Mouse (Mus musculus) right cerebral cortex, adult 2 months (tissue): ENCODE measurements at regions not wholly inside any gene's neighbourhood (a gene's known extent, or its start where the extent isn't known, plus 50 kb on each side); places are given as distances from the start of the nearest gene placed in this dataset.
A peak's percentile ranks its signal among the peaks of the same experiment; 100 is the strongest.
"Not testable (repeated sequence)": the region's sequence is repeated elsewhere in the genome, so short reads cannot be mapped to it uniquely, and the experiment has no call there.

ENCODE experiments used
- DNase-seq, 2 experiments: peaks; one replicate each; pipeline ENCODE4 v3.0.0; 2021 to 2022; ENCODE audit warnings: low spot score in 2 of 2

DNA sequence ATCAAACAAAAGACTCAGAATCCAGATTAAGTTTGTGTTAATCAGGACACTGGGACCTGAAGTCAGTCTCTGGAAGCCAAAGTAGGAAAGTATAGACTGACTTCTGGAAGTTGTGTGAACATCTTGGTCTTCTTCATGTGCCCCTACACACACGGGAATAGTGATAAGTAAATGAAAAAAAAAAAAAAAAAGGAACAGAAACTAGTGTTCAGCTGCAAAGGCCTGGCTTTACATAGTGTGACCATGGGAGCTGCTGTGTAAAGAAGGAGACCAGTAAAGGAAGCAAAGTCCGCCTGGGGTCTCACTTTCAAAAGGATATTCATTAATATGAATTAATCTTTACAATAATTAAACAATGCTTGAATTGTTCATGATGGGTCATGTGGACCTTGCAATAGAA, 190.6 kb upstream of the Tmc3 start:
- no peak for DNase-seq

DNA sequence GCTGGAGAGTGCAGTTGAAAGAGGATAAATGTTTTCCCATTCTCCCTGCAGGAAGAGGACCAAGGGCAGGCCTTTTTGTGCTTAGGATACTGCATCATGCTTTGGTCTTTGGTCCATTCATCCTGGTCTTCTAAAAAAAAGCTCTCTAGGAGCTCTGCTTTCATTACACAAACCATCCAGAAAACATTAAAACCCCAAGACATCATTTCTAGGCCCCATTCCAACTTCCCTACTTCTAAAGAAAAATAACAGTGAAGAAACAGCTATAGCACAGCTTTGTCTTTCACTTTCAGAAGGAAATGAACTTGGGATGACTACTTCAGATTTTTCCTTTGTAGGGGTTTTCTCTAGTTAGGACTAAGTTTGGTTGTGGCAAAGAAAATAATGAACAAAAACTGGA, 185.1 kb upstream of the Tmc3 start:
- no peak for DNase-seq

DNA sequence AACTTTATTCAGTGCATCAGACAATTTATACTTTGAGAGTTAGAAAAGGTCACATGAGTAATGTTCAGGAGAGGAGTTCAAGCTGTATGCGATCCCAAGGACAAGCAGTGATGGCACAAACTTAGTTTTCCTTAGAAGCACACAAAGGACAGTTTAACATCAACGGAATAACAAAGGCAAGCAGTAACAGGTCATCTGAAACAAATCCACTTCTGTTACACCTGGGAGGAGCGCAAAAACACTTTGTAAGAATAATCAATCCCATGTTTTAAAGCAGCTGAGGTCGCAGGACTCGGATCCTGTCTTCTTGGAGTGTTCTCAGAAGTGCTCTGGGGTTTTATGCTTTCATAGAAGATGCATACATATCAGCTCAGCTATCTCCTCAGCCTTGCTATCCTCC, 183.7 kb upstream of the Tmc3 start:
- DNase-seq, result no peak

DNA sequence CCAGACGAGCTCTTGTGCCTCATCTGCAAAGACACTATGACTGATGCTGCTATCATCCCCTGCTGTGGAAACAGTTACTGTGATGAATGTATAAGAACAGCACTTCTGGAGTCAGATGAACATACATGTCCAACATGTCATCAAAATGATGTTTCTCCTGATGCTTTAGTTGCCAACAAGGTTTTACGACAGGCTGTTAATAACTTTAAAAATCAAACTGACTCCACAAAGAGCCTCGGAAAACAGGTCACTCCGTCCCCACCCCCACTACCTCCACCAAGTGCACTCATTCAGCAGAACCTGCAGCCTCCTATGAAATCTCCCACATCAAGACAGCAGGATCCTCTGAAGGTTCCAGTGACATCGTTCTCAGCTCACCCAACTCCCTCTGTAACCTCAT, 172.0 kb upstream of the Tmc3 start:
- not testable (repeated sequence) for DNase-seq

DNA sequence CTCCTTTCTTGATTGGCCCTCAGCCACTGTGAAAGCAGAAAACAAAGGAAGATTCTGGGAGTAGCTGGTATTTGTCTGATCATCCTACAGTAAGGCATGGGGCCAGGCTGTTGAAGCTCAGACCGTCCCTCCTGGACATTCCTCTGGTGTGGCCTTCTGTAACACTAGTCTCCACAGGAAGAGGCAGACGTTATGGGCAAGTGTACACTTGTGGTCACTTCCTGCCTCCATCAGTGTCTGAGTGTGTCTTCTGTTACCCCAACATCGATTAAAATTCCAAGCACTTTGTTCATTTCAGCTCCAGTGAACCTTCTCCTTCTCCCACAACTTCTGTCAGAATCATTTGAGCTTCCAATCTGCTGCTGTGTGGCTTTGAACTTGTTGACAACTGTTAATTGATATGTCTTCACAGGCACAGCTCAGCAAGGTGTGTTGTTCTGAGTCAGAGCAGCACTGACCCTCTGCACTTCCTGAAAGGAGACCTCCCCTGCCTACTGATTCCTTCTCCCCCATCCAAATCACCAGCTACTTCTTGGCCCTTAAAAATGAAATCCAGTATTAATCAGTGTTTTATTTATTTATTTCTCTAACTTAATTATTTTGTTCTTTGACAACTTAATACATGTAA, 154.7 kb upstream of the Tmc3 start:
- DNase-seq, result no peak

DNA sequence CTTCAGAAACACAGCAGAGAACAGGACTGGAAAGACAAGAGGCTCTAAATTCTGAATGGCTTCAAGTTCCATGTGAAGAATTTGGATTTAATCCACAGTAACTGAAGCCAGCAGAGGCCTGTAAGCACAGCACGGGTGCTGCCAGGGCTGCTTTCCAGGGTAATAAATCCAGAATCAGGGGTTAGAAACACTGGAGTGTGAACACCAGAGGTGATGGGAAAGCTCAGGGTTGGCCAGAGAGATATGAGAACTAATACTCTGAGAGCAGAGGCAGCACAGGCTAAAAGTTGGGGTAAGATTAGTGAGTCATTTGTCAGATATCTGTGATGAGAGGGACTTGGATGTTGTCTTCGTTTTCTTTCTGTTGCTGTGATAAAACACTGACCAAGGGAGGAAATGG, 153.6 kb upstream of the Tmc3 start:
- no peak for DNase-seq

DNA sequence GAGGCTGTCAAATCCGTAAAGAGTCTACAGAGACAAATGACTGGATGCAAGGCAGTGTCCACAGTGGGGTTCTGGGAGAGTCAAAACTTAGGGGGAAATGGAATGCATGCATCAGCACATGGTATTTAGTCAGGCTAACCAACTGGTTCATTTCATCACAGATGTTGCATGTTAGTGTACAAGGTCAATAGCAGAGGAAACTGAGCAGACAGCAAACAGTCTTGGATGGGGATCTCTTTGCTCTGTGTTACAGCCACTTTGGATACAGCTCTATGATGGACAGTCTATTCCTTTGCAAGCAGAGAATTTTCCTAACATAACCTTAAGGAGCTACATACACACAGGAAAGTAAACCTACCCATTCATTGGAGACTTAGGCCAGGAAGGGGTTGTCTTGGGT, 151.9 kb upstream of the Tmc3 start:
- no peak for DNase-seq

DNA sequence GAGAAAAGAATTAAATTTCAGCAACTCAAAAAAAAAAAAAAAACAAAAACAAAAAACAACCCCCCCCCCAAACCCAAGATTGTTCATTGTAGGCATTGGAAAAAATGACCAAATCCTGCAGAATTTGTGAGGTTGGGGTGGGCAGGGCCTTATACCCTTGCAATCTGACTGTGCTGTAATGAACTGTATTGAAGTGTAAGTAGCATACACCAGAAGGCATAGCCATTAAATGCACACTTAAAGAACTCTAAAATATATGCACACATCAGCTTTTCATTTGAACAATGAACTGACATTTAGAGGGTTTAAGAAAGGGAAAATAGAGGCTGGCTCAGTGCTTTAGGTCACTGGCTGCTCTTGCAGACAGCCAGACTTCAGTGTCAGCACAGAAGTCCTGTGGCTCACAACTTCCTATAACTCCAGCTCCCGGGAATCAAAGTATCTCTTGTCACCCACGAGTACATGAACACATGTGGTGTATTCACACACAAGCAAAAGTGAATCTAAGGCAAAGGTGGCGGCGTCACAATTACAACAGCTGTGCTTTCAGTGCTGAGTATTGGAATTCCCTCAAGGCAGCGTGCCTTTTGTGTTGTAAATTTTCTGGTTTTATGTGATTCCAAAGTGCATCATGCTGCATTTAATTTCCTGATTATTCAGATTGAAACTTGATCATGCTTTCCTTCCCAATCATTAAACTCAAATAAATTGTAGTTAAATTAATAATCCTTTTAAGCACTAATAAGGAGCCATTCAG, 150.6 kb upstream of the Tmc3 start:
- DNase-seq, result no peak

DNA sequence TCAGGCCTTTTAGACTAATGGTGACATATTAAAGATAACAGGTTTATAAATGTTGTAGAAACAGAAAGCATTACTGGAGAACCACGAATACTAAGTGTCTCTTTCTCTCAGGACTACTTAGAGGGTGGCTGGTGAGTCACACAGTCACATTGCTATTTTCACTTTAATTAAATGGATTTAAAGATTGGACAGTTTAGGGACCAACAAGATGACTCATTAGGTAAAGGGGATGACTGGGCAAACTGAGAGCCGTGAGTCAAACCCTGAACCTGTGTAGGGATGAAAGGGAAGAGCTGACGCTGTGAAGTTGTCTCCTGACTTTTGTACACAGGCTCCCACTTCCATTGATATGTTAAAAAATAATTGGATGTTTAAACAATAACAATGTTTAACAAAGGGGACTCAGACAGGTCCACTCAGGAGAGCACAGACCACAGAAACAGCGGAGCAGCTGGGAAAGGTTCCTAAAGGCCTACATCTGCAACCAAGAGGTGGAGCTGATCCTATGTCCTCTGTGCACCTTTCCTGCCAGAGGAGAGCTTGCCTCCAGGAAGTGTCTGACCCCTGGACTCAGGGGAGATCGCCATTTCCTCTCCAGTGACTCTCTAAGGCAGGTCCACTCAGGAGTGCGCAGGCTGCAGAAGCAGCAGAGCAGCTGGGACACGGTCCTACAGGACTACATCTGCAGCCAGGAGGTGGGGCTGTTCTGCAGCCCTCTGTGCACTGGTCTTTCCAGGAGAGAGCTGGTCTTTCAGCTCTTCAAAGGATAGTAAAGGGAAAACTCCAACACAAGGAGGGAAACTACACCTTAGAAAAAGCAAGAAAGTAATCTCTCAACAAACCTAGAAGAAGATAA, 146.0 kb upstream of the Tmc3 start:
- no peak for DNase-seq

DNA sequence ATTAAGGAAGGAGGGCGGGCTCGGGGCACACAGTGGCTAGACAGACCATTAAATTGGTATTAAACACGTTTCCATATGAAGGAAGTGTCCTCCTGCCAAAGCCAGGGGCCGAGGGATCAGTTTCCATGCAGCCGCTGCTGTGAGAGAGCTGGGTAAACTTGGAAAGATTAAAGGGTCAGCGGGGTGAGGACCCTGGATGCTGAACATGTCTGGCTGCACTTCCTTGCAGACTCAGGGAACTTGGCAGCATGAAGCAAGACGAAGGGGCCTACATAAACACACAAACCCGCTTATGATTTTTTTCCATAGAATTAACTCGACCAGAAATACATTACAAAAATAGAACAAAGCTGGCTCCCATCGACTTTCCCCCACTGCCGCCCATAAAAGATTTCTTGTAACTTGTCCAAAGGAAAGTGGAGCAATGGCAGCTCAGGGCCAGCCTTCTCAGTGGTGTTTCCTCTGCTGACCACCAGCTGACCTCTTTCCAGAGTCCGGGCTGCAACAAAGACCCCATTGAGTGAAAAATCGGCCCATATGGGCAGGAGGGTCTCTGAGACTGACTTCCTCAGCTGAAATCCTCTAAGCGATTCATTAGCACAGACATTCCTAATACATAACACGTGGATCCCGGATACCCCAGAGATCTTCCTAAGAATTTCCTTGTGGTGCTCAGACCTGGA, 141.0 kb upstream of the Tmc3 start:
- no peak for DNase-seq

DNA sequence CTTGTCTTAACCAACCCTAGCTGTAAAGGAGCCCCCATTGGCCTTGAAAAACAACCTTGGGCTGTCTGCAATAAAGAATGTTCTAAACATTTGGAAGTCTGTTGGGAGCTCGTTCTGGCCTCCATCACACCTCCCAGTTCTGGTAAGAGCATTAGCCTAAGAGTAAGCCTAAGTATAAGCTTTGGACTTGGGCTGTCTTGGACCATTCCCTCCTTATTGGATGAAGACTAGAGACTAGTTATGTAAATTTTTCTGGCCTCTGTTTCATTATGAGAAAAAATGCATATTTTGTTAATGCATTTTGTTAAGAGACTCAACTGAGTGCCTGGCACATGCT, 140.5 kb upstream of the Tmc3 start:
- DNase-seq, result no peak

DNA sequence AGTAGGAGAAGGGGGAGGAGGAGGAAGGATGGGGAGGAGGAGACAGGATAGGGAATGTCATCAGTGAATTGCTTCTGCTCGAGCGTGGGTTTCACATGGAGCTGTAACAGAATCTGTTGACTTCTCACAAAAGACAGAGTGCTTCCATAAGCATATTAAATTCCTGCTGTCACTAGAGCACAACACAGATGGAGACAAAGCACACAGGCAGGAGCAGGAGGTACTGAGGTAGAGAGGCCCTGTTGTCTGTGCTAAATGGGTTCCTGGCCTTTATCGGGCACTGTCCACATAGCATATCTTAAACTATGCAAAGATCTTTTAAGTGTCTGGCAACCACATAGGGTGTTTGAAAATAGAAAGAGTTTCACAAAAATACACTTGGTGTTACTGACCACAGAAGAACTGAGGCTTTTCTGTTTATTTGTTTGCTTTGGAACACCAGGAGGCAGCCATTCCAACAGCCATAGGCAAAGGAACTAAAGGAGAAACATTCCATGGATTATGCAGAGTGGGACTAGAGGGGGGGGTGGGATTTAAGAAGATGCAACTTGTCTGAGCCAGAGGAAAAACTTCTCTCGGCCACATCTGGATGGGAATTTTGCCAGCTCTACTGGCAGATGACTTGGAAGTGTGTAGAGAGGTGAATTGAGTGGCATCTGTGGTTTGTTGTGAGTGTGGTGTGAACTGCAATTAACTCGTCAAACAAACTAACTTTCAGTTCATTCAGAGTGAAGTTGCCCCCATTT, 139.4 kb upstream of the Tmc3 start:
- DNase-seq, result peak in 1 of 2 experiments; percentile 25

DNA sequence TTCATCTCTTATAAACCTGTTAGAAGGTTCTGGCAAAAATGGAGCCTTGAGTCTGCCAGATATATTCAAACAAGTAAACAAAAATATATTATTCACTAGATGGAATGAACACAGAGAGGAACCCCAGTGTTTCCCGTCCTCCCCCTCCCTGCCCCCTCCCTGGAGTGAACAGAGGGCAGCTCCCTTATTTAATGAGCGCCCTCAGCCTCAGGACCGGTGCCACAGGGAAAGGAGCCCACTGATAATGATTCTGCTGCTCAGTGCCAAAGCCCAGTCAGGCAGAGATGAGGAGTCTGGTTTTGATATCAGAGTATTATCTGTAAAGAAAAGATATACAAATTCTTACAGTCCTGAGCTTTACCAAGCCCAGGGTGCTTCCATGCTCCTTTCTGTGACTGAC, 134.4 kb upstream of the Tmc3 start:
- DNase-seq, result no peak

DNA sequence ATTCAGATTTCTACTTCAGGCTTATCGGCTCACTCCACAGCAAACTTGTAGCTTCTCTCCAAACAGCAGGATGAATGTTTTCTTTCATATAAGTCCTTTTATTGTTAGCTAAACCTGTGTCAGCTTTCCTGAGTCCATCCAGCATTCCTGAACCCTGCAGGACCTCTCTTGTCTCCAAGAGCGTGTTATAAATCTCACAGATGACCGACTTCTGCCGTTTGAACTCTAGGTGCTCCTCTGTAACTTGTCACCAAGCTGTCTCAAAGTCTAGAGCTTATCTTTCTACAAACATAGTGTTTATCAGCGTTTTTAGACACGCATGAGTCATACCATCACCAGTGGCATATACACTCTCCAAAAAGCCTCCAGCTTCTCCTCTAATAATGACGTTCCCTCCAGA, 132.4 kb upstream of the Tmc3 start:
- DNase-seq, result no peak

DNA sequence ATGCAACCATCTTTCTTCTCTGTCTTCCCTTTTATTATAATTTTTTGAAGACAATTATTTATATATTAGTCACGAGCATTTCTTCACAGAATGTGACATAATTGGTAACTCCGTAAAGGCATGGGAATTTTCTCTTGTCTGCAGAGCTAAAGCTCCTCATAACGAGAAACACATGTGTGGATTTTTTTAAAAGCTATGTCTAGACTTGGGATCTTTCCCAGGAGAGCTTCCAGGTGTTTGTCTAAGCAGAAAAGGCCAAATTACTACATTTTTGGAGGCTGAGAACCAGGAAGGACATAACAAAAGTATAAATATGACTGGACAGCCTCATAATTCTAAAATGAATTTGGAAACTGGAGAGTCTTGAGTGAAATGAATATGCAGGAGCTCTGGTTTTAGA, 125.2 kb upstream of the Tmc3 start:
- DNase-seq, result no peak

DNA sequence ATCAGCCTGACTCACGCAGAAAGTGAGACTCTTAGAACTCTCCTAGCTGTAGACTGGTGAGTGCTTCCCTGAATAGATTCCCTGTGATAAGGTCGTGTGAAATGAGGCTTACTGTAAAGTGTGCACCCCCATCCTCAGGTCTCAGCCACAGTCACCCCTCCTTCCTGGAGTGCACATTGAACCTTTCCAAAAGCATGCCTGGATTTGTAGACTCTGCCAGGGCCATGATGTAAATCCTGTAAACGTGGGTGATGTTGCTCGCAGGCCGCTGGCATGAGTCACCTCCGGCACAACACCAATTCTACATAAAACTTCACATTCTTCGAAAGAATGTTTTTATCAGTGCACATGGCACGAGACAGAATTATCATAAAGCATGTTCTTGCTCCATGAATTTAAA, 117.7 kb upstream of the Tmc3 start:
- DNase-seq, result peak; percentile 23 to 25

DNA sequence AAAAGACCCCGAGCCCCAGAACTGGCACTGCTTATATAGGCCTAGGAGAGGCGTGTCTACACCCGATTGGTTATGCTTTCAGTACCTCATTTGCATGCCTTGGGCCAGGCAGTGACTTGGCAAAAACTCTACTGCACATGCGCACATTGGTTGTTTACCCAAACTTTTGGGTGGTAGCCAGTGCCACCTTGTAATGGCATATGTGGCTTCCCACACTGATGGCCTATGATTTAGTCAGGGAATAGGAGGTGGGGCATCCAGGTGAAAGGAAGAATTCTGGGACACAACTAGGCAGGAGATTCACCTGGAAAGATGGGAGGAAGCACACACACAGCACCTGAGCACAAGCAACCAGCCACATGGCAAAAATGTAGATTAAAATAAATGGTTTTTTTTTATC, 114.9 kb upstream of the Tmc3 start:
- DNase-seq, result not testable (repeated sequence)

DNA sequence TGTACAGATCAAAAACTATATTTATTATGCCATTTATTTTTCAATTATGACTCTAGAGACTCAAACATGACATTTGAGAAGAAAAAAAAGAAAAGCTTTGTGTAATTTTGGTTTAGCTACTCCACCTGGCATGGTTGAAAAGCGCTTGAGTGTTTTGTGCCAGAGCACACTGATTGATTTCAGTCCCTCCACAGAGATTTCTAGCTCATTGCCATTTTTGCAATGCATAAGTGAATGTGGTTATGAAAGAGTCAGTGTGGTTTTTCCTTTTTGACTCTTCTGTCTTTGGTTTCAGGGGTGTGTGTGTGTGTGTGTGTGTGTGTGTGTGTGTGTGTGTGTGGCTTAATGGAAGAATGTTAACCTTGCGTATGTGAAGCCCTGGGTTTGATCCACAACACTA, 113.6 kb upstream of the Tmc3 start:
- DNase-seq, result no peak

DNA sequence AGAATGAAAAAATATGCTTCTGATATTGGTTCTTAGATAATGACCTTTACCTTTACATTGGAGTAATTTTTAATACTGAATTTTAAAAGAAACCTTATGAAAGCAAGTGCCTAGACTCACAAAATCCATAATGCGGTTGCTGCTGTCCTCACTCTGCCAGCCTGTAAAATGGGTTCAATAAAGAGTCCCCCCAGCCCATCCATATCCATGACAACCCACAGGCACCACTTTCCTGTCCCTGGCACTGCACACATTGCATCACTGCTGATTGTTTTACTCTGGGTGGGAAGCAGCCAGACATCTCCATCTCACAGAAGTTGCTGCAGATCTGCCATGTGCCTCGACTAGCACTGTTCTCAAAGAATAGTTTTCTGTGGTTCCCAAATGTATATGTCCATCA, 110.3 kb upstream of the Tmc3 start:
- DNase-seq, result no peak

DNA sequence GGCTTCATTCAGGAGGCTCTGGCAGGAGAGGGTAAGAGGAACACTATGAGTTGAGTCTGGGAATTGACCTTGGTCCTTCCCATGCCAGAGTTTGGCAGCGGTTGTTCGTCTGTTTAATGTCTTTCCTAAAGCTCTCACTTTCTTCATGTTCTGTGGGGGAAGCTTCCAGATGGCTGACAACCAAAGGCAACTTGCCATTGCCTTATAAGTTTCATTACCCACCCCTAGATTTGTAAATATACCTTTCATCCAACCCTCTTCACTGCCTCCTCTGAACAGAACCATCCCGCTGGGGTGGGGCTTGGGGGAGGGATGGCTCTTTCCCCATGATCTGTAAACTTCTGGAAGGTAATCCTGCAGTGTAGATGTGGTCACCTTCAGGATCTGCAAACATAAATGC, 109.7 kb upstream of the Tmc3 start:
- DNase-seq, result no peak

DNA sequence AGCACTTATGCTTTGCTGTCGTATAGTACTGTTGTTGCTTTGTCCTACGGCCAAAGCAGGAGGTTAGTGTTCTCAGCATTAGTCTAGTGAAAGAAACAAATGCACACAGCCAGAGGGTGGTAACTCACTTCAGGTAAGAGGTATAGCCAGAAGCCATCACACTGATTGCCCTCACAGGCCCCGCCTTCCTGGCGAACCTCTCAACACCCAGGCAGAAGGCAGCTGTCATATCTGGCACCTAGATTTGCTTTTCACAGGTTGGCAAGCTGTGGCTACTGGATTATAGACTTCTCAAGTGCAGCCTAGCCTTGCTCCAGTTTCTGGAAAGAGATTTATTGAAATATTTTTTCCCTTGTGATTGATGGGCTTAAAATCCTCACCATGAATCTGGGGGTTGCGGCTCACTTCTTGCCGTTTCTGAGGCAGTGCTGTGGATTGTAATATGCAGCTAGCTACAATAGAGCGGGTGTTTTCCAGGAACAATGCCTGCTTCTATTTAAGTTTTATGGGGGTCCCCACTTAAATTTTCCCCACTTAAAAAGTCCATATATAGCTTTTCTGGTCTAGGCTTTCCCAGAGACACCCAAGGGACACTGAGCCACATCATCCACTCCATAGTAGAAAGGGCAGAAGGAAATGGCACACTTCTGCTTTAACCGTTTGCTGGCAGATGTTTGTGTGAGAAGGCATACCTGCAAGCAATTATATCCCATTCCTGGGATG, 109.1 kb upstream of the Tmc3 start:
- DNase-seq, result no peak
